Mouse (Mus musculus) right cerebral cortex, postnatal 36 days (tissue): ENCODE results near the gene Mrpl12.
"Not testable (repeated sequence)": the region's sequence is repeated elsewhere in the genome, so short reads cannot be mapped to it uniquely, and the experiment has no call there.

Source experiments
- DNase-seq, 2 experiments: peaks; one replicate each; pipeline ENCODE4 v3.0.0; 2022; ENCODE audit warnings: low spot score in 2 of 2, mixed read lengths in 1 of 2

Mrpl12 gene

GRCm38 (mm10) chr11:120508290-120508870, 24.0 kb downstream of the Mrpl12 start:
- DNase-seq = no peak

GRCm38 (mm10) chr11:120509940-120510339, 25.5 kb downstream of the Mrpl12 start:
- no peak for DNase-seq

GRCm38 (mm10) chr11:120510375-120511030, 26.1 kb downstream of the Mrpl12 start:
- DNase-seq = no peak

- no peak for DNase-seq
Measured at GRCm38 (mm10) chr11:120512790-120513453, 28.5 kb downstream of the Mrpl12 start.

- not testable (repeated sequence) for DNase-seq
Measured at GRCm38 (mm10) chr11:120514262-120514661, 29.8 kb downstream of the Mrpl12 start.

GRCm38 (mm10) chr11:120515611-120516010, 31.2 kb downstream of the Mrpl12 start:
- DNase-seq = peak; percentile 54 to 73

GRCm38 (mm10) chr11:120517147-120517546, 32.7 kb downstream of the Mrpl12 start:
- no peak for DNase-seq

- DNase-seq = peak; percentile 84 to 88
Measured at GRCm38 (mm10) chr11:120518027-120518426, 33.6 kb downstream of the Mrpl12 start.

GRCm38 (mm10) chr11:120518558-120518957, 34.1 kb downstream of the Mrpl12 start:
- no peak for DNase-seq

- no peak for DNase-seq
Measured at GRCm38 (mm10) chr11:120519738-120520137, 35.3 kb downstream of the Mrpl12 start.

- no peak for DNase-seq
Measured at GRCm38 (mm10) chr11:120520498-120520897, 36.1 kb downstream of the Mrpl12 start.

- DNase-seq = no peak
Measured at GRCm38 (mm10) chr11:120520967-120521540, 36.6 kb downstream of the Mrpl12 start.

GRCm38 (mm10) chr11:120522581-120522980, 38.2 kb downstream of the Mrpl12 start:
- DNase-seq = no peak

GRCm38 (mm10) chr11:120525959-120526358, 41.5 kb downstream of the Mrpl12 start:
- DNase-seq = no peak

- no peak for DNase-seq
Measured at GRCm38 (mm10) chr11:120527690-120528354, 43.4 kb downstream of the Mrpl12 start.

- no peak for DNase-seq
Measured at GRCm38 (mm10) chr11:120528903-120529302, 44.5 kb downstream of the Mrpl12 start.

- DNase-seq = no peak
Measured at GRCm38 (mm10) chr11:120530085-120530964, 45.9 kb downstream of the Mrpl12 start, which contains the start of gene Gcgr. Gcgr (plus strand) TSS chr11:120530699.

- no peak for DNase-seq
Measured at GRCm38 (mm10) chr11:120531646-120532045, 47.2 kb downstream of the Mrpl12 start.

- no peak for DNase-seq
Measured at GRCm38 (mm10) chr11:120534093-120534492, 49.7 kb downstream of the Mrpl12 start.

- DNase-seq = no peak
Measured at GRCm38 (mm10) chr11:120535145-120535544, 50.7 kb downstream of the Mrpl12 start.

GRCm38 (mm10) chr11:120535804-120536203, 51.4 kb downstream of the Mrpl12 start:
- no peak for DNase-seq
